Mouse (Mus musculus): ENCODE measurements around the gene Cc2d2a. TPM values are rescaled to one million over a fixed set of nuclear protein-coding genes. Genes with fewer than 3 reads are reported as not detected.

Gene Cc2d2a
- polyA plus RNA-seq, 1 experiment from 2014 or later = 1.00 TPM

DNA sequence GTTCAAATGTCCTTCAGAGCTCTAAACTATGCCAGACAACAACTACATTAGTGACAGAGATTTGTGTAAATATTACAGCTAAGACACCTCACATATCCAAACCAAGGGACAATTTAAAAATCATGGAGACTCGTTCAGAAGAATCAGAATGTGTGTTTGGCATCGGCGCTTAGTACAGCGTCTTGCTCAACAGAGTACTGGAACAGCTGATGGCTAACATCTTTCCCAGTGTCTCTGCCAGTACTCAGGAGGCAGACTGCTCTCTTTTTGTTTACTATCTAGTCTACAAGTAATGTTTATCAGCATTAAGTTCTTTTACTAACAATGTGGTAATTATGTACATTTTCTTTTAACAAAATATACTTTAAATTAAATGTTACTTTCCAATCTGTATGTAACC, 85.9 kb downstream of the Cc2d2a start:
- TF ChIP-seq EP300 (IDR thresholded peaks at IDR 0.05; ENCODE audit: low read depth) (no peak), CTCF (IDR thresholded peaks at IDR 0.05; ENCODE audit: low read depth) (no peak)
- 88% methylated on average over 4 of the region's 4 CpGs for WGBS (ENCODE audit: insufficient replicate concordance)
- Histone ChIP-seq H3K9ac (replicated peaks) (no peak overlapping the region), H3K9me3 (ENCODE audit: low read length) (no peaks in the 10 kb centered on the region), H3K4me2 (ENCODE audit: low read depth, low read length) (no peak overlapping the region), H3K4me3 (ENCODE audit: low read depth, low read length) (no peak overlapping the region), H3K27ac (ENCODE audit: low read depth) (no peak overlapping the region), H3K4me1 (ENCODE audit: insufficient read depth) (no peaks in the 10 kb centered on the region), H3K36me3 (replicated peaks; ENCODE audit: insufficient read depth, low read length) (peaks cover 18% of the 10 kb centered on the region), H3K27me3 (ENCODE audit: insufficient read depth, low read length) (no peaks in the 10 kb centered on the region)
- no peak for ATAC-seq
- DNase-seq = no peak

DNA sequence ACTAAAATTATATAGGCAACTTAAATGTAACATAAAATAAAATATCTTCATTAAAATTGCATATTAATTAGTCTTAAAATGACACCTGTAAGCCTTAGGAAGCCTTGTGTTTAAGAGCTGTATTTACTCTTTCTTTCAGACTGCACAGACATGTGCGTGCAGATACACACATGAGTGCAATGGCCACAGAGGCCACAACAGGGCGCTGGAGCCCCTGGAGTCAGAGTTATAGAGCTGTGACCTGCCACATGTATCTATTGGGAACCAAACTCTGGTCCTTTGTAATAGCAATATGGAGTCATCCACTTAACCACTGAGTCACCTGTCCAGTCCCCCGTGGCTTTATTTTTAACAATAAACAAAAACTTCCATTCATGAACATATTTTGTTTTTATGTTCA, 86.9 kb downstream of the Cc2d2a start:
- no peak overlapping the region for H3K27ac ChIP-seq (ENCODE audit: low read depth)
- H3K4me3 ChIP-seq (ENCODE audit: low read depth, low read length) = no peak overlapping the region
- no peak overlapping the region for H3K4me2 ChIP-seq (ENCODE audit: low read depth, low read length)
- 79% methylated on average over 3 of the region's 3 CpGs for WGBS (ENCODE audit: insufficient replicate concordance)
- H3K4me1 ChIP-seq (ENCODE audit: insufficient read depth) = no peaks in the 10 kb centered on the region
- H3K9ac ChIP-seq (replicated peaks) = no peak overlapping the region
- TF ChIP-seq CTCF (IDR thresholded peaks at IDR 0.05; ENCODE audit: low read depth) (peak; percentile 32), EP300 (IDR thresholded peaks at IDR 0.05; ENCODE audit: low read depth) (no peak)
- DNase-seq = no peak
- peaks cover 15% of the 10 kb centered on the region for H3K36me3 ChIP-seq (replicated peaks; ENCODE audit: insufficient read depth, low read length)
- H3K27me3 ChIP-seq (ENCODE audit: insufficient read depth, low read length) = no peaks in the 10 kb centered on the region
- ATAC-seq = no peak
- H3K9me3 ChIP-seq (ENCODE audit: low read length) = no peaks in the 10 kb centered on the region

DNA sequence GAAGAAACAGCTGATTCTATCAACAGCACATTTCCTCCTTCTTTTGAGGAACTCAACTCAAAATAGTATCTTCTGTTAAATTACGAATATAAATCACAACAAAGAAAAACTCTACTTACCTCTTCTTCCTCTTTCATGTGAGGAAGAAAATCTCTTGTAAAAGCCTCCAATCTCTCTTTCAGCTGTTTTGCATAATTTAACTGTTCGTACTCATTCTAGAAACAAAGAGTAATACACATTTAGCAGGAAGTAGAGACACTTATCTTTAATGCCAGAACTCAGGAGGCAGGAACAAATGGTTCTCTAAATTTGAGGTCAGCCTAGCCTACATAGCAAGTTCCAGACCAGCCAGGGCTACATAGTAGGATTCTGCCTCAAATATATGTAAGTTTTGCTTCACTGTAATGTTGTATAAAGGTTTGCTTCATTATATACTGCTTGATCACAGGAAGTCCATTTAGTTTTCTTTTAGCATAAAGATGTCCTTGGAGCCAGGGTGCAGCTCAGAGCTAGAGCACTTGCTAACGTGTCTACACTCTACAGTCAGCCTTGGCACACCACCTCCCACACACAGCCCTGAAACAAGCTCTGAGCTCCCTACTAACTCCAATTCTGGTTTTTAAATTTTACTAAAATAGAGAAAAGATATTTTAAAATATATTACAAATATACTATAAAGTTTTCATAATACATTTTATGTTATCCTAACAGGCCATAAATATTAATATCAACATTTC, 108.6 kb downstream of the Cc2d2a start:
- TF ChIP-seq CTCF (IDR thresholded peaks at IDR 0.05; ENCODE audit: low read depth) (no peak), EP300 (IDR thresholded peaks at IDR 0.05; ENCODE audit: low read depth) (no peak)
- peaks cover 24% of the 10 kb centered on the region for H3K36me3 ChIP-seq (replicated peaks; ENCODE audit: insufficient read depth, low read length)
- 51% methylated on average over 3 of the region's 3 CpGs for WGBS (ENCODE audit: insufficient replicate concordance)

DNA sequence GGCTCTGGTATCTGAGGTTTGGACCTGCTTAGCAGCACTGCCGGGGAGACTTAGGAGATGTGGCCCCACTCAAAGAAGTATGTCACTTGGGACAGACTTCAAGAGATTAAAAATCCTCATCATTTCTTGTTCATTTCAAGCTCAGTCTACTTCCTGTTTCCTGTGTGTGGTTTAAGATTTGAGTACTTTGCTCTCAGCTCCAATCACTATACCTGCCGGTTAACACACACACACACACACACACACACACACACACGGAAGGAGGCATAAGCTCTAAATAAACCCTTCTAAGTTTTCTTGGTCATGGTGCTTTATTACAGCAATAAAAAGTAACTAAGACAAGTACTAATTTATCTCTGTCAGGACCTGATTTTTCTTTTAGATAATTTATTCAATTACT, 109.4 kb downstream of the Cc2d2a start:
- no peak for TF ChIP-seq EP300 (IDR thresholded peaks at IDR 0.05; ENCODE audit: low read depth)
- no peak for TF ChIP-seq CTCF (IDR thresholded peaks at IDR 0.05; ENCODE audit: low read depth)
- DNase-seq = no peak
- Histone ChIP-seq H3K4me1 (ENCODE audit: insufficient read depth) (0 out of 2 replicates have a peak, but pooled peaks cover 5% of the 10 kb centered on the region), H3K4me3 (ENCODE audit: low read depth, low read length) (no peak overlapping the region), H3K36me3 (replicated peaks; ENCODE audit: insufficient read depth, low read length) (peaks cover 22% of the 10 kb centered on the region), H3K9ac (replicated peaks) (no peak overlapping the region), H3K27me3 (ENCODE audit: insufficient read depth, low read length) (no peaks in the 10 kb centered on the region), H3K9me3 (ENCODE audit: low read length) (no peaks in the 10 kb centered on the region), H3K4me2 (ENCODE audit: low read depth, low read length) (no peak overlapping the region), H3K27ac (ENCODE audit: low read depth) (no peak overlapping the region)
- 66% methylated on average over 3 of the region's 3 CpGs for WGBS (ENCODE audit: insufficient replicate concordance)
- ATAC-seq = no peak

More for the DNA sequence above, 108.6 kb downstream of the Cc2d2a start:
- Histone ChIP-seq H3K9me3 (ENCODE audit: low read length) (no peaks in the 10 kb centered on the region), H3K4me1 (ENCODE audit: insufficient read depth) (no peaks in the 10 kb centered on the region), H3K27ac (ENCODE audit: low read depth) (no peak overlapping the region), H3K4me2 (ENCODE audit: low read depth, low read length) (no peak overlapping the region), H3K27me3 (ENCODE audit: insufficient read depth, low read length) (no peaks in the 10 kb centered on the region), H3K9ac (replicated peaks) (no peak overlapping the region), H3K4me3 (ENCODE audit: low read depth, low read length) (no peak overlapping the region)
- ATAC-seq (no peak), DNase-seq (no peak)

DNA sequence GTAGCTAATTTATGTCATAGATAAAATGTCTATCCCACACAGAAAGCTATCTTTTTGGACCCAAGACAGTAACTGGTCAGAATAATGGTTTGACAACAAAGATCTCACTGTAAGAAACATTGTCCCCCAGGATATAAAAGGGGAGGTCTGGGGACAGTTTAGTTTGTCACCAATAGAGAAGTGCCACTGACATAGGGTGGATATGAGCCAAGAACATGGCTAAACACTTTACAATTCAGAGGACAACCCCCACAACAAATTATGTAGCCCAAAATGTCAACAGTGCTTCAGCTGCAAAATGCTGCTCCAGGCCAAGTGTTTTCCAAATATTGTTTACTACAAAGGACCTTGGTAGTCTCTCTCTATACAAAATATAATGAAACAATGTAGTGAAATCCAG, 114.3 kb downstream of the Cc2d2a start:
- no peak for DNase-seq
- H3K27me3 ChIP-seq (ENCODE audit: insufficient read depth, low read length) = no peaks in the 10 kb centered on the region
- ATAC-seq = no peak
- no peaks in the 10 kb centered on the region; the same call in 1 of the 2 replicates for H3K36me3 ChIP-seq (replicated peaks; ENCODE audit: insufficient read depth, low read length)
- H3K4me2 ChIP-seq (ENCODE audit: low read depth, low read length) = no peak overlapping the region
- no peak overlapping the region for H3K27ac ChIP-seq (ENCODE audit: low read depth)
- H3K9me3 ChIP-seq (ENCODE audit: low read length) = no peaks in the 10 kb centered on the region
- H3K4me1 ChIP-seq (ENCODE audit: insufficient read depth) = peaks cover 18% of the 10 kb centered on the region; the same call in 1 of the 2 replicates
- TF ChIP-seq EP300 (IDR thresholded peaks at IDR 0.05; ENCODE audit: low read depth) = no peak
- TF ChIP-seq CTCF (IDR thresholded peaks at IDR 0.05; ENCODE audit: low read depth) = no peak
- H3K4me3 ChIP-seq (ENCODE audit: low read depth, low read length) = no peak overlapping the region
- no peak overlapping the region for H3K9ac ChIP-seq (replicated peaks)

DNA sequence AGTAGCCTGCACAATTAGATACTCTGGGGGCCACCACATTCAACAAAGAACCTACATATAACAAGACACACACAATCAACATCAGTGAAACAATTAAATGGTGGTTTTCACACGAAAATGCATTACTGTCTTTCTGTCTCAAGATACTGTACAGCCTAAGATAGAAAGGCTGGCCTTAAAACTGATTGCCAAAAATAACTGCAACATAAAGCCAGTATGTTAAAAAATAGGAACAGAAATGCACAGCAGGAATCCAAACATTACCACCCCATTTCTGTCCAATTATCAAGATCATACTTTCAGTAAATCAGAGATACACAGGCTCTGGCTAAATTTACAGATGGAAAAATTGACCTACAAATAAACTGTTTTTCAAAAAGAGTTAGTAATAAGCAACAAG, 114.8 kb downstream of the Cc2d2a start:
- peaks cover 18% of the 10 kb centered on the region; the same call in 1 of the 2 replicates for H3K4me1 ChIP-seq (ENCODE audit: insufficient read depth)
- H3K36me3 ChIP-seq (replicated peaks; ENCODE audit: insufficient read depth, low read length) = no peaks in the 10 kb centered on the region; the same call in 1 of the 2 replicates
- H3K9ac ChIP-seq (replicated peaks) = no peak overlapping the region
- ATAC-seq (no peak), DNase-seq (no peak)
- H3K4me2 ChIP-seq (ENCODE audit: low read depth, low read length) = no peak overlapping the region
- no peaks in the 10 kb centered on the region for H3K9me3 ChIP-seq (ENCODE audit: low read length)
- TF ChIP-seq CTCF (IDR thresholded peaks at IDR 0.05; ENCODE audit: low read depth) (no peak), EP300 (IDR thresholded peaks at IDR 0.05; ENCODE audit: low read depth) (no peak)
- no peak overlapping the region for H3K27ac ChIP-seq (ENCODE audit: low read depth)
- WGBS (ENCODE audit: insufficient replicate concordance) = 47% methylated on average over 1 of the region's 1 CpGs
- no peaks in the 10 kb centered on the region for H3K27me3 ChIP-seq (ENCODE audit: insufficient read depth, low read length)
- no peak overlapping the region for H3K4me3 ChIP-seq (ENCODE audit: low read depth, low read length)
